Mouse (Mus musculus) spleen, adult 18-20 months (tissue): ENCODE measurements around the gene Ddx41.
"Not testable (repeated sequence)": the region's sequence is repeated elsewhere in the genome, so short reads cannot be mapped to it uniquely, and the experiment has no call there.

Experiments used
- DNase-seq, 2 experiments: peaks; one replicate each; pipeline ENCODE4 v3.0.0; 2022; ENCODE audit warnings: mixed read lengths in 2 of 2

Ddx41 gene

GRCm38 (mm10) chr13:55536194-55537175 lies at the start of gene Ddx41:
TSS of gene Ddx41 (minus strand) at chr13:55536658.
- DNase-seq = peak; percentile 98 to 99

DNA sequence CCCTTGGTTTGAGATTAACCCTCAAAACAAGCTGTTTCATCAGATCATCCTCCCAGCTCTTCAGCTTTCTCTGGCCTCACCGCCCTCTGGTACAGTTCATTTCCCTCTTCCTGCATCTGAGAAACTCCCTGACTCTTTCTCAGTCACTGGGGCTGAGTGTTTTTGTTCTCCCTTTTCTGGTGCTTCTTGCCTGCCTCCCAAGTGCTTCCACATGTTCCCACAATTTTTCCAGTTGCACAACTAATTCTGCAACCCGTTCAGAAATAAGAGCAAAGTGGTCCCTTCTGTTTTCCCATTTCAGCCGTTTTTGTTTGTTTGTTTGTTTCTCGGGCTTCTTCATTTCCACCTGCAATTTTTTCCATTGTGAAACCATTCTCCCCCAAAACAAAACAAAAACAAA lies 41.6 kb upstream of the Ddx41 start:
- DNase-seq = no peak

DNA sequence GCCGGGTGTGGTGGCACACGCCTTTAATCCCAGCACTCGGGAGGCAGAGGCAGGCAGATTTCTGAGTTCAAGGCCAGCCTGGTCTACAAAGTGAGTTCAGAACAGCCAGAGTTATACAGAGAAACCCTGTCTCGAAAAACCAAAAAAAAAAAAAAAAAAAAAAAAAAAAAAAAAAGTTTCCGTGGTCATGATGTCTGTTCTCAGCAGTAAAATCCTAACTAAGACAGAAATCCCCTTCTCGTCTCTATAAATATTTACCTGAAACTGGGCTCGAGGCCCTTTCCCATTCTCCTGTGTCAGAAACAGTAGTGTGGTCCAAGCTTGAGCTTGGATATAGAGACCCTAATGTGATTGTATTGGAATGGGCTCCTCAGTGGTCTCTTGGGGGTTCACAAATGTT lies 40.4 kb upstream of the Ddx41 start:
- DNase-seq = not testable (repeated sequence)

- no peak for DNase-seq
Measured at GRCm38 (mm10) chr13:55575932-55576331, 39.5 kb upstream of the Ddx41 start.

- no peak for DNase-seq
Measured at GRCm38 (mm10) chr13:55574321-55574720, 37.9 kb upstream of the Ddx41 start.

DNA sequence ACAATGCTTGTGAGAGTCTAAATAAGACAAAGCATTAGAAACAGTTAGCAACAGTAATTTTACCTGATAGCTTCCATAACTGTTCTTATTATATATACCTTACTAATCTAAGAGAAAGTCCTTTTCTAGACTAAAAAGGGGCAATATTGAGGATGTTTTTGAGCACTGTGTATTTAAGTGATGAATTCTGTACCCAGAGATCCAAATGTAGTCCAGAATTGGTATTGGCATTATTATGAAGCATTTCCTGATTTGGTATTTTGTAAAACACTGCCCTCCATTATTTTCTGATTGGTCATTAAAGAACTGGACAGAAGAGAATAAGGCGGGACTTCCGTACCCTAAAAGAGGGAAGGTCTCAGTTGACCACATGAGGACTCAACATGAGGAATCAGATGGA lies 37.0 kb upstream of the Ddx41 start, which contains the start of gene Tmed9:
Gene Tmed9 (plus strand): TSS at position 301 of the 400 bp plus-strand sequence.
- no peak for DNase-seq

- DNase-seq = no peak
Measured at GRCm38 (mm10) chr13:55571977-55572376, 35.5 kb upstream of the Ddx41 start.

DNA sequence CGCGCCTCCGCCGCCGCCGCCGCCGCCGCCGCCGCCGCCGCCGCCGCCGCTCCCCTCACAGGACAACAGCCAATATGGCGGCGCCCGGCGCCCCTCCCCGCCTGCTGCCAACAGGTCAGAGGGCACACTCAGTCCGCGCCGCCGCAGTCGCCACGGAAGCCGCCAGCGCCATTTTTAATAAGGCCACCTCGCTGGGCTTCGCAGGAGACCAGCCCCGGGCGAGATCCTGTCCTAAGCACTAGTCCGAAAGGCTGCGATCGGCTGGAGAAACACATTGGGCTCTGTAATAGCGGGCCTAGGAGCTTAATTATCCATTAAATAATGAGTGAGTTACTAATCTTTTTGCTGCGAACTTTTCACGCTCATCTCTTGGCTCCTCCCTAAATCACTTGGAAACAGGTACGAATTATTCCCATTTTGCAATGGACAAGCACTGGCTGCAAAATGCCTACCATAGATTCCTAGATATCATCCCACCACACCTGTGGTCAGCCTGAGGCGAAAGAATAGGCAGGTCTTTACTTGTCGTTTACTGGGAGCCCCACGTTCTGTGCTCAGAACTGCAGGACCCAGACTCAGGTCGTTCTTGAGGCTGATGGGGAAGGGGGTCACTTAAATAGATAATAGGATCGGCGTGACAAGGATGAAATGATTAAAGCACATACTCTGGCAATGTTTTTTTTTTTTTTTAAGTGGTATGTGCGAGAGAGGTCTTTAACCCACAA lies 34.7 kb upstream of the Ddx41 start, which contains the start of gene Fam193b:
Gene Fam193b (minus strand): TSS at position 94 of the 725 bp plus-strand sequence.
- DNase-seq = peak; percentile 88 to 96

DNA sequence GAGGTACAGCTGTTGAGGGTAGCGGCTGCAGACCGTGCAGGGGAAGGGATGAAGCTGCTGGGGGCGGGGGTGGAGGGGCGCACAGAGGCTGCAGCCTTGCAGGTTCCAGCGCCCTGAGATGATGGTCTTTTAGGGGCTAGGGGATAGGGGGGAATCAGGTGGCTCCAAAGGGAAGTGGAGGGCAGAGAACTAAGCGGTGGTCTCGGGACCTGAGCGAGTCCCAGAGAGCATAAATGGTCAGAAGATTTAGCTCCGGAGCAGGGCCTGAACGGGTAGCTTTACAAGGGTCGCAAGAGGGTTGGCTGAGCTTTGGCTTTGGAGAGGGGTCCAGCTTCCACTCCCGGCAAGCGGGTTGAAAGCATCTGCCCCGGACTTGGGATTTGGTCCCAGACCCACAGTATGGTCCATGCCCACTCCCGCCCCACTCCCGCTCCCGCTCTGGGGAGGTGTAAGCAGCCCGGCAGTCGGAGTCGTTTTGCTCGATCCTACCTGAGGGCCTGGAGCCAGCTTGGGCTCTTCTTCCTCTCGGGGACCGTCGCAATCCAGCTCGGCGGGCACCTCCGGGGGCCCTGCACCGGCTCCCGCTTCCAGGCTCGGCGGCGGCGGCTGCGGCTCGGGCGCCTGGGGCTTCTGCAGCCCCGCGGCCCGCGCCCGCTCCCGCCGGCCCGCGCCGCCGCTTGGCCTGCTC lies 34.0 kb upstream of the Ddx41 start:
- no peak for DNase-seq

GRCm38 (mm10) chr13:55569726-55570285 lies 33.3 kb upstream of the Ddx41 start:
- no peak for DNase-seq

DNA sequence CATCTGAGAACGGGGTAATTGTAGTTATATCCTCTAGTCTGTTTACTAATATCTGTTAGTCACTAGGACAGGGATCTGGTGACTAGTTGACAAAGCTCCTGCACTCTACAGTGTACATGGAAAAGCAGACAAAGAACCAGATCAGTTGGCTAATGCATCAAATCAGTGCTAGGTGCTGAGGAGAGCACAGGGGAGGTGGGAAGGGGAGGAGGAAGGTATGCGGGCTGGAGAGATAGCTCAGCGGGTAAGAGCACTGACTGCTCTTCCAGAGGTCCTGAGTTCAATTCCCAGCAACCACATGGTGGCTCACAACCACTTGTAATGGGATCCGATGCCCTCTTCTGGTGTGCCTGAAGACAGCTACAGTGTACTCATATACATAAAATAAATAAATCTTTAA lies 32.1 kb upstream of the Ddx41 start:
- DNase-seq = not testable (repeated sequence)

GRCm38 (mm10) chr13:55567949-55568348 lies 31.5 kb upstream of the Ddx41 start:
- no peak for DNase-seq

GRCm38 (mm10) chr13:55567001-55567400 lies 30.5 kb upstream of the Ddx41 start:
- no peak for DNase-seq

GRCm38 (mm10) chr13:55563266-55563879 lies 26.9 kb upstream of the Ddx41 start:
- DNase-seq = no peak

- no peak for DNase-seq
Measured at GRCm38 (mm10) chr13:55557499-55557898, 21.0 kb upstream of the Ddx41 start.

GRCm38 (mm10) chr13:55555921-55556320 lies 19.5 kb upstream of the Ddx41 start:
- no peak for DNase-seq

- no peak for DNase-seq
Measured at GRCm38 (mm10) chr13:55549061-55549460, 12.6 kb upstream of the Ddx41 start.

- no peak for DNase-seq
Measured at GRCm38 (mm10) chr13:55548426-55548825, 12.0 kb upstream of the Ddx41 start.

GRCm38 (mm10) chr13:55547916-55548315 lies 11.5 kb upstream of the Ddx41 start:
- DNase-seq = no peak

GRCm38 (mm10) chr13:55544792-55545191 lies 8.3 kb upstream of the Ddx41 start:
- no peak for DNase-seq

DNA sequence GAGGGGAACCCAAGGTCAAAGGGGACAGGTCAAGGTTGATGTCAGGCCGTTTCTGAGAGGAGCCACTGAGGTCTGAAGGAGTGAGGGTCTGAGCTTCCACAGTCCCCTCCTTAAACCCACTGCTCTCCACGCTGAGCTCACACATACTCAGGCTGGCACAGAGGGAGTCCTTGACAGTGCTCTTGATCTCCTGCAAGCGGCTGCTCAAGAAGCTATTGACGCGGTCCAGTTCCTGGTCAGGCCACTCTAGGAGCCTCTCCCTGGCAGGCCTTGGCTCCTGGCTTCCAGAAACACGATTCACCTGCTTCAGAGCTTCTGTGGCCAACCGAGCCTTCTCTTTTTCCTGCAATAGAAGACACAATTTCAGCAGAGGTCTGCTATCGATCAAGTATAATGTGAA lies 7.0 kb upstream of the Ddx41 start:
- DNase-seq = no peak

GRCm38 (mm10) chr13:55542891-55543290 lies 6.4 kb upstream of the Ddx41 start:
- no peak for DNase-seq
